Mouse (Mus musculus) forebrain, embryonic 12.5 days (tissue): Measurements from ENCODE around the gene Qtrt2. TPM values are rescaled to one million over a fixed set of nuclear protein-coding genes. Genes with fewer than 3 reads are reported as not detected.

Source experiments
- ATAC-seq: fragments of 200-750 bp; cut with Nextera tagmentation; 2 replicates; pipeline ENCODE4 v1.8.0; 2017; ENCODE audit warnings: moderate TSS enrichment; ENCODE audit not compliant: low FRiP score
- H3K27ac ChIP-seq: fragments of 300-500 bp; sonication (generic); 2 replicates; pipeline ENCODE4 v1.5.1; 2016; ENCODE audit warnings: mild to moderate bottlenecking
- H3K27me3 ChIP-seq: fragments of 300-500 bp; sonication (generic); 2 replicates; pipeline ENCODE4 v1.6.1; 2016; ENCODE audit warnings: mild to moderate bottlenecking
- H3K36me3 ChIP-seq: fragments of 300-500 bp; sonication (generic); replicated peaks from 2 replicates; pipeline ENCODE4 v1.6.1; 2016; ENCODE audit warnings: mild to moderate bottlenecking
- H3K4me1 ChIP-seq: fragments of 300-500 bp; sonication (generic); 2 replicates; pipeline ENCODE4 v1.6.1; 2016
- H3K4me2 ChIP-seq: fragments of 300-500 bp; sonication (generic); 2 replicates; pipeline ENCODE4 v1.6.1; 2016; ENCODE audit warnings: mild to moderate bottlenecking, moderate library complexity
- H3K4me3 ChIP-seq: fragments of 300-500 bp; sonication (generic); replicated peaks from 2 replicates; pipeline ENCODE4 v1.5.1; 2016; ENCODE audit warnings: mild to moderate bottlenecking
- H3K9ac ChIP-seq: fragments of 300-500 bp; sonication (generic); 2 replicates; pipeline ENCODE4 v1.6.1; 2016; ENCODE audit warnings: mild to moderate bottlenecking
- H3K9me3 ChIP-seq: fragments of 300-500 bp; sonication (generic); 2 replicates; pipeline ENCODE4 v1.6.1; 2016
- WGBS: fragments of 180-500 bp; shearing (Covaris S2); methylation state at CpG from one replicate; pipeline ENCODE4 v1.1.7; 2016; 5-methylcytosine and 5-hydroxymethylcytosine counted together
- polyA plus RNA-seq: library from polyadenylated mRNA; unstranded; fragments of >200 nt; fragmentation: Nextera tagmentation; extraction: Ambion mirVana; gene quantifications from 2 replicates; pipeline ENCODE4 v1.2.1, GENCODE M21; 2016

Gene Qtrt2
- polyA plus RNA-seq, 1 experiment from 2014 or later = 34.7 TPM

DNA sequence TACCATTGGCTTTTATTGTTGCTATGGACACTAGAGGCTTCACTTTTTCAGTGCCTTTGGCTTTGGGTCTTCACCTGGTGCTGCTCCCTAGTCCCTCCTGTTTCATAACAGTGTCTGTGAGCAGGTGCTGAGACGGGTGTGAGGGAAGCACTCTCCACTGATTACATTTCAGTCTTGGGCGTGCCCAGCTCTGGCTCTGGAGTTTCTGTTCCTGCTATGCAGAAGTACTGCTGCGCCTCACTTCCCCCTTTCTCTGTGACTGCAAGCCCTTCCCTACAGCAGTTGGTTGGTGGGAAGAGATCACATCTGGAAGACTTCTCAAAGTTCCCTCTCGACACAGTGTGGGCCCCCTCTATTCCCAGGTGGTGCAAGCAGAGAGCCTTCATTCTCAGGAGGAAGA, 25.0 kb upstream of the Qtrt2 start:
- 88% methylated on average over 4 of the region's 4 CpGs for WGBS
- Histone ChIP-seq H3K9me3 (no peaks in the 10 kb centered on the region), H3K27me3 (no peaks in the 10 kb centered on the region), H3K4me3 (no peak overlapping the region), H3K4me2 (no peak overlapping the region), H3K27ac (no peak overlapping the region), H3K36me3 (no peaks in the 10 kb centered on the region; the same call in 1 of the 2 replicates), H3K4me1 (no peaks in the 10 kb centered on the region), H3K9ac (no peak overlapping the region)
- ATAC-seq = no peak

DNA sequence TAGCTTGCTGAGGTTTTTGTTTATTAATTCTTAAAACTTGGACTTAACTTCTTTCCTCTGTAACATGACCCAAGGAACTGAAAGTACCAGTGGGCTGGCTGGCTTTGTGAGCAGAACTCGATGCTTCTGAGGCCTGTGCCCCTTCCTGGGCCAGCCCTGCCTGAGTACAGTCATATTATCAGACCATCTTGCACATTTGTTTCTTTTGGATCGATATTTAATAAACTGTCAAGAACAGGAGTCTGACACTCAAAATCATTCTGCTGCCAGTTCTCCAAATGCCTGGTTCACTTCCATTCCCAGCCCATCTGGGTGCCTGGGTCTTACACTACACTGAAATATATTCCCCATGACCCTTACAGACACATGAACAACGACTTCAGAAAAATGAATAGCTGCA, 19.3 kb upstream of the Qtrt2 start:
- Histone ChIP-seq H3K4me1 (no peaks in the 10 kb centered on the region), H3K36me3 (no peaks in the 10 kb centered on the region), H3K27me3 (no peaks in the 10 kb centered on the region), H3K9me3 (no peaks in the 10 kb centered on the region), H3K9ac (no peak overlapping the region), H3K4me2 (no peak overlapping the region), H3K27ac (no peak overlapping the region), H3K4me3 (no peak overlapping the region)
- no peak for ATAC-seq
- WGBS = 79% methylated on average over 3 of the region's 3 CpGs

DNA sequence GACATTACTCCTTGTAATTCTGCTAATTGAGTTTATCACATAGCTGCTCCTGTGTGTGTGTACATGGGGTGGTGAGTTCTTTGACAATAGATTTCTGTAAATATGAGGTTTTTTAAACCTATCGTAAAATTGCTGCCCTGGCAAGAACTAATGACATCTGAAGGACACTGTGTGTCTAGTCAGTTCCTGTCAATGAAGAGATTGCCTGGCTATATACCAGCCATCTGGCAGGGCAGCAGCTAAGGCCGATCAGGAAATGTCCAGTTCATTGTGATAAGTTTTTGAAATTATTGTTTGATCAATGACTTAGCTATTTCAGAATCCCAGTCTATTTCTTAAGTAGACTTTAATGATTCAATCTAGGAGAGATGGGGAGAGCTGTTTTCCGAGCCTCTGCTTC, 18.7 kb upstream of the Qtrt2 start:
- ATAC-seq = no peak

DNA sequence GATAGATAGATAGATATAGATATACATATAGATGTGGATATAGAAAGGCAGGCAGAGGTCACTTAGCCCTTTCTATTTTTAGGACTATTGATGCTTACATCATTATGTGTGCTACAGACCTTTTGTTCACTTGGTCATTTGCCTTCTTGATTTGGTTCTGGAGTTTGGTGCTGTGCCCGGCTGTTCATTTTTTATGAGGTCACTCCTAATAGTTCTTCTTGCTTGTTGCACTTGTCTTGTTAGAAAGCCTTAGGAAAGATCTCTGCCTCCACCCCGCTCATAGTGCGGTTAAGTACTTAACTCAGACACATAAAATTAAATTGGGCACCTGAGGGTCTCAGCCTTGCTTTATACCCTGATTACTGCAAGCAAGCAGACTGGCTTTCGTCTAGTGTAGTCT, 14.2 kb upstream of the Qtrt2 start:
- H3K4me2 ChIP-seq = no peak overlapping the region
- ATAC-seq = no peak
- H3K9ac ChIP-seq = no peak overlapping the region
- no peaks in the 10 kb centered on the region for H3K4me1 ChIP-seq
- no peak overlapping the region for H3K4me3 ChIP-seq
- no peaks in the 10 kb centered on the region for H3K27me3 ChIP-seq
- WGBS = 88% methylated on average over 4 of the region's 4 CpGs
- H3K36me3 ChIP-seq = no peaks in the 10 kb centered on the region
- H3K27ac ChIP-seq = no peak overlapping the region
- H3K9me3 ChIP-seq = no peaks in the 10 kb centered on the region

More for the DNA sequence above, 18.7 kb upstream of the Qtrt2 start:
- H3K9ac ChIP-seq = no peak overlapping the region
- no peak overlapping the region for H3K27ac ChIP-seq
- no peaks in the 10 kb centered on the region for H3K27me3 ChIP-seq
- H3K4me3 ChIP-seq = no peak overlapping the region
- no peaks in the 10 kb centered on the region for H3K36me3 ChIP-seq
- 93% methylated on average over 3 of the region's 3 CpGs for WGBS
- no peak overlapping the region for H3K4me2 ChIP-seq
- no peaks in the 10 kb centered on the region for H3K4me1 ChIP-seq
- H3K9me3 ChIP-seq = no peaks in the 10 kb centered on the region

DNA sequence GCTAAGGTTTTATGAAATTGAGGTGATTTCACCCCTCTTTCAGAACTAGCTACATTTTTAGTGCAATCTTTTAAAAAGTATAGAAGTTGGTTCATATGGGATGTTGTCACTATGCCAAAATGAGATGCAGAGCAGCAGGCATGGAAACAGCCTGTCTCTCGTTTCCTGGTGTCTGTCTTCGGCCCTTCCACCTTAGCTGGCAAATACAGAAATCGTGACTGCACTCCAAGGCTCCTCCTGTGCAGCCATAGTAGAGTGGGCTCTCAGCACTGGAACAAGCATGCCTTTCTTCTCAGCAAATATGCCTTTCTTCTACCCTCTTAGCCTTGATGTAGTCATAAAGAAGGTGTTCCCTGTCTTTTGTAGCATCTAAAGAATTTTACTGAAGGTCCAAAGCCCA, 9.3 kb upstream of the Qtrt2 start:
- no peaks in the 10 kb centered on the region for H3K27me3 ChIP-seq
- no peak overlapping the region for H3K27ac ChIP-seq
- no peak for ATAC-seq
- no peaks in the 10 kb centered on the region for H3K4me1 ChIP-seq
- no peak overlapping the region for H3K4me3 ChIP-seq
- no peak overlapping the region for H3K4me2 ChIP-seq
- H3K36me3 ChIP-seq = no peaks in the 10 kb centered on the region
- no peak overlapping the region for H3K9ac ChIP-seq
- WGBS = 77% methylated on average over 3 of the region's 3 CpGs
- no peaks in the 10 kb centered on the region for H3K9me3 ChIP-seq

DNA sequence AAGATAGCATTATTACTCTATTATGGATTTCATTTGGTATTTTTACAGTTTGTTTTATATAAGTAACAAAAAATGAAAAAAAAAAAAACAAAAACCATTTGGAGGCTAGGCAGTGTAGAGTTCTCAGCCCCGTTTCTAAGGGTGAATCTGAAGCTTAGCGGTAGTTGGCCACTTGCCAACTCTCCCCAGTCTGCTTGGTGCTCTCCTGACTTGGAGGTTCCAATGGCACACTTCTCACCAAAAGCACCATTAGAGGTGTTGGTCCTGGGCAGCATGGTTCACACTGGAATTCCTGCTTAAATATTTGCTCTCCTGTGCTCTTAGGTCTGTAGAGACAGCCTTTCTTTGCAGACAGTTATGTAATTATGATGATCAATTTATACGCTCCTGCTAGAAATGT, 8.8 kb upstream of the Qtrt2 start:
- H3K36me3 ChIP-seq = no peaks in the 10 kb centered on the region
- ATAC-seq = no peak
- H3K4me3 ChIP-seq = no peak overlapping the region
- H3K4me1 ChIP-seq = no peaks in the 10 kb centered on the region
- no peaks in the 10 kb centered on the region for H3K9me3 ChIP-seq
- H3K27me3 ChIP-seq = no peaks in the 10 kb centered on the region
- WGBS = 77% methylated on average over 3 of the region's 3 CpGs
- H3K27ac ChIP-seq = no peak overlapping the region
- no peak overlapping the region for H3K4me2 ChIP-seq
- H3K9ac ChIP-seq = no peak overlapping the region

DNA sequence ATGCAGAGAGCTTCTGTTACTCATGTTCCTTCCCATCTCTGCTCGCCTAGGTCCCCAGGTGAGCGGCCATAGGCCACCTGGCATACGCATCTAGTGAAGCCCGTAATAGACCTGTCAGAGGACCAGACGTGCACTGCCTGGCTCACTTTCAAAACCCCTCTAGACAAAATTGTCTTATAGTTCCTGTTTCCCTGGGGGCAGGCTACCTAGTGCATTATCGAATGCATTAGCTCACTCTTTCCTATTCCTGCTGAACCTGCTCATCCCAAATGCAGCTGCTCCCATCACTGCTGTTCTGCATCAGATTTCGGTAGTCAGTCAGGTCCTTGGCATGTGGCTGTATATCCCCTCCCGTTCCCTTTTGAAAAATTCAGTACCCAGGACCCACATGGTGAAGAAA, 8.2 kb upstream of the Qtrt2 start:
- Histone ChIP-seq H3K9ac (no peak overlapping the region), H3K9me3 (no peaks in the 10 kb centered on the region), H3K4me3 (no peak overlapping the region), H3K4me2 (no peak overlapping the region), H3K27ac (no peak overlapping the region), H3K36me3 (no peaks in the 10 kb centered on the region), H3K4me1 (no peaks in the 10 kb centered on the region), H3K27me3 (no peaks in the 10 kb centered on the region)
- no peak for ATAC-seq
- 89% methylated on average over 8 of the region's 8 CpGs for WGBS

DNA sequence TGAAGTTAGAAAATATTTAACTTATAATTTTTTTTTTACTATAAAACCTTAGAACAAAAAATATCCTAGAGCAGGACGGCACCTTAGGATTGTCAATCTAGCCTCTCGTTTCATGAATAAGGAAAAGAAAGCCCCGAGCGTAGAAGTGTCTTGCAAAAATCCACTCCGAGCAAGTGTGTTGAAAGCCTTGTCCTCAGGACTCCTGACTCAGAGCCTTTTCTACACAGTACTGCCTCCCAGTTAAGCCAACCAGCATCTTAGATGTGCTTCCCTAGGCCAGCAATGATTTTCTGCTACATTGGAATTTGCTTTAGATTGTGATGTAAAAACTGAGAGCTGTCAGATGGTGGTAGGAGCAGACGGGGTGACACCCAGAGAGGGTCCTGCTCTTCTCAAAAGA, 6.4 kb upstream of the Qtrt2 start:
- H3K4me1 ChIP-seq = no peaks in the 10 kb centered on the region
- no peak overlapping the region for H3K27ac ChIP-seq
- no peaks in the 10 kb centered on the region for H3K36me3 ChIP-seq
- ATAC-seq = no peak
- no peak overlapping the region for H3K4me2 ChIP-seq
- H3K9ac ChIP-seq = no peak overlapping the region
- no peaks in the 10 kb centered on the region for H3K9me3 ChIP-seq
- H3K4me3 ChIP-seq = no peak overlapping the region
- H3K27me3 ChIP-seq = no peaks in the 10 kb centered on the region
- WGBS = 85% methylated on average over 6 of the region's 6 CpGs

DNA sequence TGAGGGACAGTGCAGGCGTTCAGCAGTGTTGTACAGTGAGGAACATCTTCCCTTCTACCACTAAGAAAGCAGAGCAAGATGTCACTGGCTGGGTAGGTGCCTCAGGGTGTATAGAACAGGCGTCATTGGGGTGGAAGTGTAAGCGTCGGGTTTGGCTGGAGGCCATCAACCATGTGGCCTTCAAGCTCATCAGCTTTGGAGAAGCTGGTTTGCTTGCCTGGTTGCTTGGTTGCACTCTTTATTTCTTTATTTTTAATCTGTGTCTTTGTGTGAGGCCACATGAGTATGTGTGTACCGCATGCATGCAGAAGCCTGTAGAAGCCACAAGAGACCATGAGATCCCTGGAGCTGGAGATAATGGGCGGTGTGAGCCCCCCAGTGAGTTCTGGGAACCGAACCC, 5.7 kb upstream of the Qtrt2 start:
- Histone ChIP-seq H3K9ac (no peak overlapping the region), H3K36me3 (no peaks in the 10 kb centered on the region), H3K4me1 (no peaks in the 10 kb centered on the region), H3K4me2 (no peak overlapping the region), H3K9me3 (no peaks in the 10 kb centered on the region), H3K27ac (no peak overlapping the region), H3K27me3 (no peaks in the 10 kb centered on the region), H3K4me3 (no peak overlapping the region)
- 90% methylated on average over 7 of the region's 7 CpGs for WGBS
- no peak for ATAC-seq

DNA sequence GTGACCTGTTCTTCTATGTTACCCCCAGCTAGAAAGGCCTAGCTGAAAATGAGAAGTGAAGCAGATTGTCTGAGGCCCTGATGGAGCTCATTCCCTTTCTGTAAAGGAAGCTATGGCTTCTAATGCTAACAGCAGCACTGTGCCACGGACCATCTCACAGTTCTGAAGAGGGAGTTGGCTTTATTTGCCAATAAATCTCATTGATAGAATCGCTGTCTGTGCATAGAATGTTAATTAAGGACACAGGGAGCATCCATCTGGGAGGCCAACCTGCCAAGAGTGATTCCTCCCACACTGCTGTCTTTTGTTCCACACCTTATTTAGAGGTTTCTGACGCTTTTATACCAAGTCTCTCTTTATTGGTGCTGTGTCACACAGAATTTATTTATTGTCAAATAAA, 4.9 kb upstream of the Qtrt2 start:
- Histone ChIP-seq H3K9me3 (no peaks in the 10 kb centered on the region), H3K4me1 (no peaks in the 10 kb centered on the region), H3K27ac (no peak overlapping the region), H3K27me3 (no peaks in the 10 kb centered on the region), H3K9ac (no peak overlapping the region), H3K4me3 (no peak overlapping the region), H3K36me3 (no peaks in the 10 kb centered on the region), H3K4me2 (no peak overlapping the region)
- 81% methylated on average over 3 of the region's 3 CpGs for WGBS
- ATAC-seq = no peak

DNA sequence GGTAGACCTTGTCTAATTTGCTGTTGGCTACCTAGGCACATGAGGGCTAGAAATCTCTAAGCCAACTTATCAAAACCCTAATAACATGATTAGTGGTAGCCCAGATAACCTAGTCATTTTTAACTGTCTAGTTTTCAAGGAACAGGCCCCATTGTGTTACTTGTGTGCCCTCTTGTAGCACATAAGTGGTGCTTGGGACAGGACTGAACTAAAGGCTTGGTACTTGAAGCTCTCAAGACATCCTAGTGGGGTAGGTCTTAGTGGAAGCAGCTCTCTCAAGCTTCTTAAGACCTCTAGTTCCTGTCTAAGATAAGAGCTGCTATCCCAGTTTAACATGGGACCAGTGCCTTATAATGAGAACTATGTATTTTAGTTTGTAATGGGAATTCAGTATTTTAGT, 4.0 kb upstream of the Qtrt2 start:
- no peaks in the 10 kb centered on the region for H3K36me3 ChIP-seq
- no peak overlapping the region for H3K4me2 ChIP-seq
- no peak overlapping the region for H3K9ac ChIP-seq
- no peaks in the 10 kb centered on the region for H3K4me1 ChIP-seq
- H3K27me3 ChIP-seq = no peaks in the 10 kb centered on the region
- H3K4me3 ChIP-seq = no peak overlapping the region
- no peak for ATAC-seq
- H3K27ac ChIP-seq = no peak overlapping the region
- no peaks in the 10 kb centered on the region for H3K9me3 ChIP-seq

DNA sequence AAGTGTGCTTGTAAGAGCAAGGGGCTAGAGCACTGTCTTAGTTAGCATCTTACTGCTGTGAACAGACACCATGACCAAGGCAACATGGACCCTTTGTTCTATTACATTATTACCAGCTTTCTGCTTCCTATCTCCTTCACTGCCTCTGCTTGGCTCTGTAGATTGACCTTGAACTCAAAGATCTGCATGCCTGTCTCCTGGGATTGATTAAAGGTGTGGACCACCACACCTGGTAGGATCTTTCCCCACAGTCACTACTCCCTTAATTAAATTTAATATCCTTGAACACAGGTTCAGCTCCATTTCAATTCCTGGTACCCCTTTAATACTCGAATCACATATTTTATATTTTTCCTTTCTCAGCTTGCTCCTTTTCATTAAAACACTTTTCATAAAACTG, 763 bp downstream of the Qtrt2 start:
- Histone ChIP-seq H3K27me3 (no peaks in the 10 kb centered on the region), H3K9me3 (no peaks in the 10 kb centered on the region), H3K4me2 (no peak overlapping the region), H3K36me3 (no peaks in the 10 kb centered on the region), H3K27ac (no peak overlapping the region), H3K4me3 (no peak overlapping the region), H3K9ac (no peak overlapping the region), H3K4me1 (peaks cover 5% of the 10 kb centered on the region; the same call in 1 of the 2 replicates)
- 87% methylated on average over 1 of the region's 1 CpGs for WGBS
- no peak for ATAC-seq

DNA sequence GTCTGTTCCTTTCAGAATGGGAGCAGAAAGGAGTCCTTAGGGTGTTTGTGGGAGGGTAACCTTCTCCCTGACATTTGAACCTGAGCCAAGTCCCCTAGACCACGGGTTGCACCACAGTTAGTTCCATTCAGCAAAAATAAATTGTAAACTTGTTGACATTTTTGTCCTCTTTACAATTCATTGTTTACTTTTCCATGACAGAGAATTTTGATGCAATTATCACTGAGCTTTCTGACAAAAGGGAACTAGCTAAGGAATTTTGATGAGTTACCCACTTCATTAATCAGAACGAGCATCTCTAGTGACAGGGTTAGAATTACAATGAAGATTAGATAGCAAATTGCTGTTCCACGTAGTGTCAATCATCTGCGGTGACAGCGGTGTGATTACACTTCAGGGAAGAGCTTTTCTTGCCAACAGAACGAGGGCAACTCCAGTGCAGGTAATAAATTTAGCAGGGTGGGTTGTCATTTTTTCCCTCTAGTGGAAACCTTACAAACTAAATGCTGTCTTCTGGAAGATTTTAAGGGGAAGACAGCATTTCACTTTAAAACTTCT, 1.5 kb downstream of the Qtrt2 start:
- H3K4me1 ChIP-seq = peaks cover 5% of the 10 kb centered on the region; the same call in 1 of the 2 replicates
- H3K9ac ChIP-seq = no peak overlapping the region
- H3K27ac ChIP-seq = no peak overlapping the region
- 62% methylated on average over 6 of the region's 6 CpGs for WGBS
- no peak overlapping the region for H3K4me2 ChIP-seq
- no peaks in the 10 kb centered on the region for H3K9me3 ChIP-seq
- H3K36me3 ChIP-seq = no peaks in the 10 kb centered on the region
- no peak overlapping the region for H3K4me3 ChIP-seq
- H3K27me3 ChIP-seq = no peaks in the 10 kb centered on the region
- no peak for ATAC-seq
